Mouse (Mus musculus) myocyte (in vitro differentiated cells): ENCODE measurements at regions not wholly inside any gene's neighbourhood (a gene's known extent, or its start where the extent isn't known, plus 50 kb on each side); places are given as distances from the start of the nearest gene placed in this dataset.

Experiments used
- H3K27me3 ChIP-seq: one replicate; pipeline ENCODE4 v1.6.1; 2011; ENCODE audit not compliant: control insufficient read depth, insufficient read depth, insufficient read length
- H3K36me3 ChIP-seq: one replicate; pipeline ENCODE4 v1.6.1; 2011; ENCODE audit not compliant: control insufficient read depth, insufficient read depth
- H3K4me2 ChIP-seq: one replicate; pipeline ENCODE4 v1.6.1; 2011; ENCODE audit warnings: low read depth, control low read depth
- H3K4me3 ChIP-seq: one replicate; pipeline ENCODE4 v1.5.1; 2011; ENCODE audit warnings: mild to moderate bottlenecking, control low read depth, moderate library complexity
- H3K79me2 ChIP-seq: one replicate; pipeline ENCODE4 v1.6.1; 2011; ENCODE audit not compliant: control insufficient read depth, insufficient read depth
- H3ac ChIP-seq: one replicate; pipeline ENCODE4 v1.6.1; 2011; ENCODE audit not compliant: control insufficient read depth, insufficient read length
- CEBPB ChIP-seq: IDR thresholded peaks from 2 replicates; pipeline ENCODE4 v1.6.1; 2011; ENCODE audit warnings: mild to moderate bottlenecking, moderate library complexity; ENCODE audit not compliant: poor library complexity, insufficient read depth, severe bottlenecking
- E2F4 ChIP-seq: IDR thresholded peaks from one replicate; pipeline ENCODE4 v1.6.1; 2011; ENCODE audit warnings: mild to moderate bottlenecking, control low read depth, moderate library complexity; ENCODE audit not compliant: insufficient read depth
- MAX ChIP-seq: IDR thresholded peaks from one replicate; pipeline ENCODE4 v1.6.1; 2011; ENCODE audit warnings: low read depth, mild to moderate bottlenecking, control low read depth
- MYOD1 ChIP-seq, 3 experiments: IDR thresholded peaks; one replicate each; pipeline ENCODE4 v1.6.1; 2011; ENCODE audit warnings: control low read depth in 2 of 3, low read depth in 2 of 3, mild to moderate bottlenecking in 2 of 3, moderate library complexity in 1 of 3; ENCODE audit not compliant: insufficient read length in 2 of 3, control insufficient read depth in 1 of 3
- MYOG ChIP-seq, 3 experiments: IDR thresholded peaks; one replicate each; pipeline ENCODE4 v1.6.1; 2011; ENCODE audit warnings: control low read depth in 2 of 3, low read depth in 2 of 3, mild to moderate bottlenecking in 2 of 3; ENCODE audit not compliant: insufficient read length in 2 of 3, control insufficient read depth in 1 of 3, insufficient read depth in 1 of 3
- POLR2A ChIP-seq: IDR thresholded peaks from one replicate; pipeline ENCODE4 v1.6.1; 2011; ENCODE audit warnings: low read depth, mild to moderate bottlenecking, control low read depth, moderate library complexity; ENCODE audit not compliant: insufficient read length
- POLR2AphosphoS2 ChIP-seq: IDR thresholded peaks from one replicate; pipeline ENCODE4 v1.6.1; 2011; ENCODE audit warnings: low read depth, control low read depth; ENCODE audit not compliant: insufficient read length
- REST ChIP-seq: IDR thresholded peaks from one replicate; pipeline ENCODE4 v1.6.1; 2011; ENCODE audit warnings: mild to moderate bottlenecking, control low read depth, moderate library complexity; ENCODE audit not compliant: insufficient read depth, insufficient read length
- SRF ChIP-seq: IDR thresholded peaks from one replicate; pipeline ENCODE4 v1.6.1; 2011; ENCODE audit warnings: low read depth; ENCODE audit not compliant: control insufficient read depth, insufficient read length
- TCF12 ChIP-seq: IDR thresholded peaks from one replicate; pipeline ENCODE4 v1.6.1; 2011; ENCODE audit warnings: mild to moderate bottlenecking, control low read depth; ENCODE audit not compliant: poor library complexity, insufficient read depth, severe bottlenecking
- TCF3 ChIP-seq: IDR thresholded peaks from one replicate; pipeline ENCODE4 v1.6.1; 2011; ENCODE audit warnings: low read depth, control low read depth; ENCODE audit not compliant: insufficient read length
- USF1 ChIP-seq: IDR thresholded peaks from one replicate; pipeline ENCODE4 v1.6.1; 2011; ENCODE audit warnings: low read depth, mild to moderate bottlenecking, control low read depth, moderate library complexity

DNA sequence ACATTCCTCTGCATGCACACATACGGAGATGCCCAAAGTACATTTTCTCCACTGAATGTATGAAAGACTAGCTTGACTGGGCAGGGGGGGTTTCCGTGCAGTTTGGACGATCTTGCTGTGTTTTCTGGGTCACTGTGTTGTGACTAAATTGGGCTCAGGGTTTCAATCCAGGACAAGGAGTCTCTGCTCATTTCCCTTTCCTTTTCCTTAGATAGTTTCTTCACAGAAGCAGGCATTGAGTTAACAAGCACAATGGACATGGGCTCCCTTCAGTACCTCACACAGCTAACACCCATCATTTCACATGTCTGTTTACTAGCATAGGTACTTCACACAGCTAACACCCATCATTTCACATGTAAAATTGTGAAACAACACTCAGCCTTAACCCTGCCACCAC lies 73.2 kb upstream of the Ankrd28 start:
- no peak overlapping the region for H3K4me3 ChIP-seq
- H3K36me3 ChIP-seq = no peaks in the 10 kb centered on the region
- TF ChIP-seq POLR2AphosphoS2 = no peak
- no peak for TF ChIP-seq REST
- no peak for TF ChIP-seq E2F4
- TF ChIP-seq MAX = no peak
- TF ChIP-seq MYOD1 (IDR thresholded peaks at IDR 0.05; ENCODE audit: control insufficient read depth in 1 of 3, insufficient read length in 2 of 3, low read depth in 2 of 3) = no peak
- TF ChIP-seq POLR2A = no peak
- no peak for TF ChIP-seq SRF
- no peak for TF ChIP-seq USF1
- TF ChIP-seq TCF12 = no peak

DNA sequence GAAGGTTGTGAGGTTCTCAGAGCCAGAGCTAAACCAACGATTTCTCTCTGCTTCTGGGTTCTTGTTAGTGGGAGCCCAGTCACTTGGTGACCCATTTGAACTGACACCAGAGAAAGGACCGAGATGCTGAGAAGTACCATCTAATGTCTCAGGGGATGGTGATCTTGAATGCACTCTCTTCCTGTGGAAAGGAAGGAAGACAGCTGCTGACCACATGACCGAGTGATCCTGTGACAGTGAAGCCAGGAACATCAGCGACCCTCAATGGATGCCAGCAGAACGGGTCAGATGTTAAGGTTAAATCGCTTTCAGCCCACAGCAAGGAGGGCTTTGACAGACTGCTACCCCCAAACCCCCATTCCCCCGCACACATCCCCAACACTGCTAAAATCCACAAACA lies 78.1 kb upstream of the Ankrd28 start:
- no peaks in the 10 kb centered on the region for H3K27me3 ChIP-seq
- H3K4me3 ChIP-seq = no peak overlapping the region
- H3K36me3 ChIP-seq = no peaks in the 10 kb centered on the region
- no peaks in the 10 kb centered on the region for H3K79me2 ChIP-seq
- TF ChIP-seq REST = no peak
- no peak for TF ChIP-seq POLR2AphosphoS2
- TF ChIP-seq MYOG (IDR thresholded peaks at IDR 0.05; ENCODE audit: control insufficient read depth in 1 of 3, insufficient read depth in 1 of 3, insufficient read length in 2 of 3, low read depth in 2 of 3) = no peak
- TF ChIP-seq MYOD1 (IDR thresholded peaks at IDR 0.05; ENCODE audit: control insufficient read depth in 1 of 3, insufficient read length in 2 of 3, low read depth in 2 of 3) = no peak
- no peak for TF ChIP-seq TCF3
- TF ChIP-seq CEBPB = no peak
- no peak for TF ChIP-seq POLR2A
- no peak for TF ChIP-seq USF1
- TF ChIP-seq SRF = no peak
- TF ChIP-seq MAX = no peak
- TF ChIP-seq TCF12 = no peak
- no peak for TF ChIP-seq E2F4
- H3K4me2 ChIP-seq = no peak overlapping the region
- H3ac ChIP-seq = no peak overlapping the region

More for the DNA sequence above, 73.2 kb upstream of the Ankrd28 start:
- no peak overlapping the region for H3ac ChIP-seq
- no peaks in the 10 kb centered on the region for H3K79me2 ChIP-seq
- H3K4me2 ChIP-seq = no peak overlapping the region
- no peaks in the 10 kb centered on the region for H3K27me3 ChIP-seq

DNA sequence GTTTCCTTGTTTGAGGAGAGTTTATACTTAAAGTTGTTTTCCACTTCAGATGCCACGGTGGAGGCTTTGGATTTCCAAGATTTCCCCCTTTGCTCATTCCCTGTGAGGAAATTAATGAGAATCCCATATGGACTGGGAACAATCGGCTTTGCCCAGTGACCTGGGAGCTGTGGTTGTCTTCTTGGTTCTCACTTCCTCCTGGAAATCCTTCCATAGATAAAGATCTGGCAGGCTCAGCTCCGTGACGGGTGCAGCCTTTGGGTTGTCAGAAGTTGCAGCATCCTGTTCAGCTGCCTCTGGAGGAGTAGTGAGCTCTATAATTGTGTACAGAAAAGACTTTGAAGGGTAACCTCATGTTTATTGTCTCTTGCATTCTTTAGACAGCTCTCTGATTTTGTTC lies 78.8 kb upstream of the Ankrd28 start:
- H3ac ChIP-seq = no peak overlapping the region
- no peaks in the 10 kb centered on the region for H3K79me2 ChIP-seq
- no peaks in the 10 kb centered on the region for H3K36me3 ChIP-seq
- TF ChIP-seq POLR2A = no peak
- TF ChIP-seq E2F4 = no peak
- TF ChIP-seq REST = no peak
- TF ChIP-seq TCF12 = no peak
- no peak for TF ChIP-seq USF1
- TF ChIP-seq MYOD1 (IDR thresholded peaks at IDR 0.05; ENCODE audit: control insufficient read depth in 1 of 3, insufficient read length in 2 of 3, low read depth in 2 of 3) = no peak
- TF ChIP-seq TCF3 = no peak
- no peak for TF ChIP-seq CEBPB
- no peak for TF ChIP-seq MAX
- TF ChIP-seq SRF = no peak
- no peak for TF ChIP-seq POLR2AphosphoS2
- TF ChIP-seq MYOG (IDR thresholded peaks at IDR 0.05; ENCODE audit: control insufficient read depth in 1 of 3, insufficient read depth in 1 of 3, insufficient read length in 2 of 3, low read depth in 2 of 3) = no peak
- no peak overlapping the region for H3K4me3 ChIP-seq
- no peak overlapping the region for H3K4me2 ChIP-seq
- H3K27me3 ChIP-seq = no peaks in the 10 kb centered on the region

- H3ac ChIP-seq = no peak overlapping the region
- H3K4me2 ChIP-seq = no peak overlapping the region
- H3K79me2 ChIP-seq = no peaks in the 10 kb centered on the region
- no peak for TF ChIP-seq MYOG (IDR thresholded peaks at IDR 0.05; ENCODE audit: control insufficient read depth in 1 of 3, insufficient read depth in 1 of 3, insufficient read length in 2 of 3, low read depth in 2 of 3)
- no peak for TF ChIP-seq MAX
- TF ChIP-seq SRF = no peak
- TF ChIP-seq POLR2A = no peak
- no peak for TF ChIP-seq CEBPB
- TF ChIP-seq E2F4 = no peak
- no peak for TF ChIP-seq TCF3
- TF ChIP-seq USF1 = no peak
- TF ChIP-seq MYOD1 (IDR thresholded peaks at IDR 0.05; ENCODE audit: control insufficient read depth in 1 of 3, insufficient read length in 2 of 3, low read depth in 2 of 3) = no peak
- TF ChIP-seq POLR2AphosphoS2 = no peak
- TF ChIP-seq REST = no peak
- TF ChIP-seq TCF12 = no peak
- no peaks in the 10 kb centered on the region for H3K27me3 ChIP-seq
- no peak overlapping the region for H3K4me3 ChIP-seq
- no peaks in the 10 kb centered on the region for H3K36me3 ChIP-seq
Observed at GRCm38 (mm10) chr14:31910809-31911208, 80.4 kb upstream of the Ankrd28 start.

DNA sequence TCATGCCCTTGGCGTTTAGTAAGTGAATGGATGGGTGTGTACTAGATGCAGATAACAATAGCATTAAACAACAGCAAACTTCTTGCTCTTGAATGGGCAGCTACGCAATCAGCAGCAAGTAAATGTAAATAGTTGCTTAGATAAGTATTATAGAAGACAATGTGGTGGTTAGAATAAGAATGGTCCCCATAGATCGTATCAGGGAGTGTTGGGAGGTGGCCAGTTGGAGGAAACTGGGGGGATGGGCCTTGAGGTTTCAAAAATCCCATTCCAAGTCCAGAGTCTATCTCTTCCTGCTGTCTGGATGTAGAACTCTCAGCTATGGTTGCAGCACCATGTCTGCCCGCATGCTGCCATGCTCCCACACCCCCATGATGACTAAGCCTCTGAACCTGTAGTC lies 88.0 kb upstream of the Ankrd28 start:
- H3K4me3 ChIP-seq = no peak overlapping the region
- H3K36me3 ChIP-seq = no peaks in the 10 kb centered on the region
- no peak for TF ChIP-seq MYOD1 (IDR thresholded peaks at IDR 0.05; ENCODE audit: control insufficient read depth in 1 of 3, insufficient read length in 2 of 3, low read depth in 2 of 3)
- TF ChIP-seq CEBPB = no peak
- no peaks in the 10 kb centered on the region for H3K27me3 ChIP-seq
- no peak overlapping the region for H3K4me2 ChIP-seq
- H3K79me2 ChIP-seq = no peaks in the 10 kb centered on the region
- no peak overlapping the region for H3ac ChIP-seq
